Mouse (Mus musculus) right cerebral cortex, postnatal 4 days (tissue): ENCODE measurements around the gene Dpp6.
A peak's percentile ranks its signal among the peaks of the same experiment; 100 is the strongest.
"Not testable (repeated sequence)": the region's sequence is repeated elsewhere in the genome, so short reads cannot be mapped to it uniquely, and the experiment has no call there.

Experiments used
- DNase-seq: peaks from one replicate; pipeline ENCODE4 v3.0.0-alpha.2; 2022

Gene Dpp6

DNA sequence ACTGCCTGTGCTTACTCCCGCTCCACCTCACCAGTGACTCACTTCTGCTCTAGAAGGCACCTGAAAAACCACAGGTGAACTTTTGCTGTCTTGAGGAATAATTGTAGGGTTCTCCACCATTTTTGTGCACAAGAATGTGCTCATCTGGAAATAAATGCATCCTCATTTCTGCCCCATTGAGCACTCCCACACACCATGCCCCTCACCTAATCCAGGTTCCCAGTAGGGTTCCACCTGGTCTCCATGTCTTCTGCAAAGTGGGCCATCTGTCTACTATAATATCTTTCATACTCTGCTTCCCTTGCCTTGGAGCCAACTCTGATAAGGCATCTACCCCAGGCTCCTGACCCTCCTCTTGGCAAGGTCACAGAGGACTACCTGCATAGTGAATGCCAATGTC, 585.6 kb downstream of the Dpp6 start:
- DNase-seq, result no peak

DNA sequence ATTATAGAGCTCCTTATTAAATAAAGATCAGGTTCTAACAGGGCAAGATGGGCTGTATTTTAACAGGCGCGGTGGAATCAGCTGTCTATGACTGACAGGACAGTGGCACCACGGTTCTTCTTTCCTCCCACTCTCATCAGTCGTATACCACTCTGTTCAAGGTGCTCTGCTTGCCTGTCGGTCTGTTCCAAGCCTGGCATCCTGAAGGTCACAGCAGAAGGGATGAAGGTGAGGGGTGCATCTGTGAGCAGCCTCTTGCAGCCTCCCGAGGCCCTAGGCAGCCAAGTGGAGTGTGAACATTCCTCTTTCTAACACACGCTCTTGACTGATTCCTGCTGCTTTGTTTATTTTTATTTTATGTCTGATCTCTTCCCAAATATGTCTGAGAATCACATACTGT, 591.9 kb downstream of the Dpp6 start:
- no peak for DNase-seq

DNA sequence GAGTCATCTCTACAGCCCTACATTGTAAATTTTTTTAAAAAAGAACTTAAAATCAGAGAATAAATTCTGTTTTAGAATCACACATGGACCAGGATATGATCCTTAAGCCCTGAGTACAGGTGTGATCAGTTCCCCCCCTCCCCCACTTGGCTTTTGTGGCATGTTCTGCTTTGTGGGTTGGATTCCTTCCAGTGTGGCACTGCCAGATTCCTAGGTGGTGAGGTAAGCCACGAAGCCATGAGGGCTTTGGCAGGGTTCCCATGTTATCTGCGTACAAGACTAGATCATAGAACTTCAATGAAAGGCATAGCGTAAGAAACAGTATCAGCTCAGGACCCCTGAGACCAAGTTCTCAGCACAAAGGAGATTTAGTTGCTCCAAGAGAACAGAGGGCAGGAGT, 596.0 kb downstream of the Dpp6 start:
- DNase-seq, result no peak

GRCm38 (mm10) chr5:27415518-27415917, 598.5 kb downstream of the Dpp6 start:
- peak; percentile 10 for DNase-seq

DNA sequence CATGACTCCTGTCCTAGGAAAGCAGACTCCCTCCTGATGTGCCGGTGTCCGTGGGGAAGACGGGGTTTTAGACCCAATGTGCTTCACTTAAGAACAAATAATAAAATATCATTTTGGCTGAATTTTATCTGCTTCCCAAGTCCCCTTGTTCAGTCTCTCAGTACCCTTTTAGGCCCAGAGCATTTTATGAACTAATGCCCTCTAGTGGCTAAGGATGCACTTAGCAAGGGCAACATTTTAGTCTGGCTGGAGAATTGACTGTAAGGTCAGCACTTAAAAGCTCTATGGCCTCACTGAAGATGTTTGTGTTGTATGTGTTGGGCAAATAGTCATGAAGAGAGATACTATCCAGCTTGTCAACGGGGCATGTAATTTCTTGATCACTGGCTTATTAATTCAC, 599.6 kb downstream of the Dpp6 start:
- DNase-seq, result no peak

DNA sequence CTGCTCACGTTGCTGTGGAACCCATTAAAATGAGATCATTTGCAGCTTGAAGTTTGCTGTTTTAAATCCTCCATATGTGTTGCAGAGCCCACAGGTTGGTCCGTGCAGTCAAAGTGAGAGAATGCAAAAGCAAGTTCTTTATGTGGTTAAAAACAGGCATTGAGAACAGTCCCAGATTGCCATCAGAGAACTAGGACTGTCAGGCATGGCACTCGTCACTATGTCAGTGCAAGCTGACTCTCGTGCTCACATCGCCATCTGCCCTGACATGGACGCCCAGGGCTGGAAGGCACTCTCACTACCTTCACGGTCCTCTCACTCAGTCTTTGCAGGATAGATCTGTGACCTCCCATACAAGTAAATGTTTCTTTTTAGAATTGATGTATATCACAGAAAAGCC, 600.4 kb downstream of the Dpp6 start:
- DNase-seq, result peak; percentile 9

DNA sequence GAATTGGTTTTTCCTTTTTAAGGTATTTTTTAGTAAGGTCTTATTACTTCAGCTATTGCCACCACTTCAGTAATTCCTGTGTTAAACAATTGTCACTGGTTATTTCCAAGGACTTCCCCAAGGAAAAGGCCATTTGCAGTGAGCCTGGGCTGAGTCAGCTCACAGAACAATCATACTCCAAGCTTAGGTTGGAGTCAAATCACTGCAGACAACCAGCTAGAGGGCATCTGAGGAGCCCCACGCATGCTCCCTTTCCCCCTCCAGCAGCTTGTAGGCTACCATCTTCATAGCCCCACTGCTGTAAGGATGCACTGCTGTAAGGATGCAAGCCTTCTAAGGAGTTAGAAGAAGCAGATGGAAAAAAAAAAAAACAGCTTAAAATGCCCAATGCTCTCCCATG, 601.9 kb downstream of the Dpp6 start:
- DNase-seq, result no peak

GRCm38 (mm10) chr5:27421090-27421635, 604.2 kb downstream of the Dpp6 start:
- no peak for DNase-seq

DNA sequence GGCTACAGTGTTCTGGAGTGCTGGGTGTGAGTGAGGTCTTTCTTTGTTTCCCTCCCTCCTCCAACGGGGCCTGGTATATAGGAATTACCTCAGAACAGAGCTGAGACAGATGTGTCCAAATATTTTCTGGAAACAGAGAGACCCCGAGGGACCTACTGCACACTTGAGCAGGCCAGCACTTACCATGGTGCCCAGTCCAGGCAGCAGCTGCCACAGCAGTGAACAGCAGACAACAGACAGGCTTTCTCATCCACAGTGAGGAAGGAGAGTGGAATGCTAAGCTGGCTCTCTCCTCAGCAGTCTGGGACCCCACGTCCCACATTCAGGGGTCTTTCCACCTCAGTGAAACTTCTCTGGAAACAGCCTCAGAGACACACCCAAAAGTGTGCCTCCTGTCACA, 606.8 kb downstream of the Dpp6 start:
- no peak for DNase-seq

DNA sequence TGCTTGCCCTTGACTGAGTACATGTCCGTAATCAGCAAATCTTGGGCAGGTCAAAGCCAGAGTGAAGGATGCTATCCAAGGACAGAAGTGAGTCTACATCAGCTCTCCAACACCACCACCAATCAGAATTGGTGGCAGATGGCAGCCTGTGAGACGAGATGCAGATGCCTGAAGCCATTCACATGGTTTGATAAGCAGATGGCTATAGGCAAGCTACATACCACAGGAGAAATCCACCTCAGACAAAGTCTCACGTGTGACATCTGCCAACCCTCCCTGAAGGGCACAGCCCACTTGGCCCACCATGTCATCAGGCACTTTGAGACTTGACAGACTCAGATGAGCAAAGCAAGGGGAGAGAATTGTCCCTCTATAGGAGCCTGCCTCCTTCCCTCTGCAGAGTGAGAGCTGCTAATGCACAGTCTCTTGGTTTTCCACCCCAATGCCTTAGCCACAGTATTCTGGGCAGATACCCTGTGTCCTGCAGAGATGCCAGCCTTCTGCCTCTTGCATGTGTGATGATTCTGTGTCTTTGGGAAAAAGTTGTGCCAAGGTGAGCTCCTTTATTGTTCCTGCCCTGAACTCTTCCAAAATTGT, 607.6 kb downstream of the Dpp6 start:
- DNase-seq, result no peak

- no peak for DNase-seq
These were observed 609.2 kb downstream of the Dpp6 start for GRCm38 (mm10) chr5:27426200-27426599.

- DNase-seq, result no peak
These were observed 616.6 kb downstream of the Dpp6 start for GRCm38 (mm10) chr5:27433584-27433983.

DNA sequence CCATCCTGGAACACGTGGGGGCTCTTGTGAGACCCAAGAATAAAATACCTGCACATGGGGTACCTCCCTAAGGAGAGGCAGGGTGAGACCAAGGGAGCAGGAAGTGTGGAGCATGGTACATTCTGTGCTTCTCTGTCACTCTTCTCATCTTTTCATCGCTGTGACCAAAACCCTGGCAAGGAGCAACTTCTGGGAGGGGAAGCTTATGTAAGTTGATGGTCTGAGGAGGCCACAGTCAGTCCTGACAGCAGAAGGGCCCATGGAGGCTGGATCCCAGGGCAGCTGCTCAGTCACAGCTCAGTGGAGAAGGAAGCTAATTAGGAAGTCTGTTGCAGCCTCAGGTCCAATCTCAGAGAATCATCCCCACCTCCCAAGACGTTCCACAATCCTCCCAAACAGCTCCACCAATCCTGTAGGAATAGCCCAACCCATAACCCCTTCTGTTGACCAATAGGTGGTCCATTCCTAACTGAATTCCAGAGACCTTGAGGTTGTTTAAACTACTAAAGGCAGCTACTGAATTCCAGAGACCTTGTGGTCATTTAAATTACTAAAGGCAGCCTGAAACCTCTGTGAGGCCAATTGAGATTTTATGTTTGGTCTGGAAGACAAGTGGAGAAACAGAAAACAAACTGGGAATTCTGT, 636.3 kb downstream of the Dpp6 start:
- DNase-seq, result no peak

GRCm38 (mm10) chr5:27454386-27454785, 637.4 kb downstream of the Dpp6 start:
- no peak for DNase-seq

DNA sequence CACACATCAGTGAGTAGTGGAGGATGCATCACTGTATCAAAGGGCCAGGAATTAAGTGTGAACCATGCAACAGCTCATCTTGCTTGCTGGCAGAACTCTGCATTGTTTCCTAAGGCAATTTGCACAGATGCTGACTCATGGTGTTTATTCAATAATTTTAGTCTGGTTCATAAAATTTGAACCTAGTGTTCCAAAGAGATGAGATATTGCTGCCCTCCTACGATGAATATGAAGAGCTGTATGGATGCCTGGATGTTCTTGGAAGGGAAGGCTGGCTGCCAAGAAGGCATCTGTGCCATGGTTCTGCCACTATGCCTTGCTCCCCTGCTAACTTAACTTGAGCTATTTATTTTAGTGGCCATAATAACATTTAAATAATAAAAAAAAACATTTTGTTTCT, 640.0 kb downstream of the Dpp6 start:
- no peak for DNase-seq

DNA sequence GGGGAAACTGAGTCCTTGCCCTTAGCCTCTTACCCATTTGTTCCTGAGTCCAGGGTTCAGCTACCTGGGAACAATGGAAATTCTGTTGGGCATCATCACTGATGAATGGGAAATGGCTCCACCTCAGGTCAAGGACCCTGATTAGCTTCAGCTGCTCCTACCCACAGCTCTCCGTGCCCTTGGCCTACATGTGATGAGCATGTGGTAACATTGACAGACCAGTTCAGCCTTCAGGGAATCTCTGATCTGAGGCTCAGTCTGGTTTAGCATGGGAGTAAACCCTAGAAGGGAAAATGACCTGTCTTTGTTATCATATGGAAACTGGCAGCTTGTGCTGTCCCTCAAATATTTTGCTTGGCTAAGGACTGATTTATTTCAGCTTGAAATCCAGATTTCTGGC, 640.7 kb downstream of the Dpp6 start:
- no peak for DNase-seq

DNA sequence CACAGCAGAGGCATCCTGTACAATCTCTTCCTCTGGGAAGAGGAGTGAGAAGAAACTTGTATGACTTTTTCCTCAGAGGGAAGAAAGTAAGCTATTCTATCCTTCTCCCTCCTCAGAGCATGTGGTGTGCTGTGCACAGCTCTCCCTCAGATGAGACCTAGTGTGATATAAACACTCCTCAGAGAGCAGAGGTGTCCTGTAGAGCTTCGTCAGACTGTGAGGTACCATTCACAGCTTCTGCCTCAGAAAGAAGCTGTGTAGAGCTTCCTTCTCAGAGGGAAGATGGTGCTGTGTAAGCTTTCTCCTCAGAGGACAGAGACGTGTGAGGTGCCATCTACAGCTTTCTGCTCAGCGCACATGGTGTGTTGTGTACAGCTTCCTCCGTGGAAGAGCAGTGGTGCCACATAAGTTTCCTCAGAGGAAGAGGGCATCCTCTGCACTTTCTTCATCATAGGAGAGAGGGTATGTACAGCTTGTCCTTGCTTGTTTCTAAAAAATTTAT, 658.0 kb downstream of the Dpp6 start:
- DNase-seq, result no peak

- DNase-seq, result no peak
These were observed 664.7 kb downstream of the Dpp6 start for GRCm38 (mm10) chr5:27481706-27482105.

GRCm38 (mm10) chr5:27486138-27486537, 669.1 kb downstream of the Dpp6 start:
- no peak for DNase-seq

- DNase-seq, result no peak
These were observed 673.9 kb downstream of the Dpp6 start for GRCm38 (mm10) chr5:27490942-27491341.

GRCm38 (mm10) chr5:27501338-27501737, 684.3 kb downstream of the Dpp6 start, which contains the start of gene Speer4b:
Gene Speer4b (minus strand): TSS chr5:27501438.
- DNase-seq, result not testable (repeated sequence)

DNA sequence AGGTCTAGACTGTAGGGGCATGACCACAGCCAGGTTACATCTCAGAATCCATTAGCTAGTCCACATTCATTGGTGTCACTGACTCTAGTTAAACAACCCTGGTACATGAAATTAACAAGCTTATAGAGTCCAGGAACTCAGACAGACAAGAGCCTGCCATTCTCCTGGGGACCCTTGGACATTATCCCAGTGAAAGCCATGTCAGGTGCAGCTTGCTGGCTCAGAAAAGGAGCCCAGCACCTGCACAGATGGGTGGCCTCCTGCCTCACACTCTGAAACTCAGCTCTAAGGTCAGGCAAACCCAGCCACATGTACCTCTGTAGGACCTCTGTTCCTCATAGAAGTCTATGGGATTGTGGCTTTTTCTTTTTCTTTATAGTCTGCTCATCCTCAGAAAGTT, 701.7 kb downstream of the Dpp6 start:
- DNase-seq, result no peak

DNA sequence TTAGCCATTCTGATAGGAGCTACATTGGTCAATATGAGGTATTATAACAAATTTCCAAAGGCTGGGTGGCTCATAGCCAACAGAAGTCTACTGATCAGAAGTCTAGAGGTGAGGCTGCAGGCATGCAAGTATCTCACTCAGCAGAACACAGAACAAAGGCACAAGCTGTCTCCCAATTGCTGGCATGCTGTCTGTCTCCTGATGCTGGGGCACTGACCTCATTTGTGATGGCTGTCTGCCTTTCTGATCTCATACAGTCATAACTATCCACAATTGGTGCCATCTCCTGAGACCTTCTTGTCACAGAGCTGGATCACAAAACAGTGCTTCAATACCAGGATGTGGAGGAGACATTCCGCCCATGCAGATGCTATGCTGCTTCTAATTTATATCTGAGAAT, 709.9 kb downstream of the Dpp6 start:
- no peak for DNase-seq

DNA sequence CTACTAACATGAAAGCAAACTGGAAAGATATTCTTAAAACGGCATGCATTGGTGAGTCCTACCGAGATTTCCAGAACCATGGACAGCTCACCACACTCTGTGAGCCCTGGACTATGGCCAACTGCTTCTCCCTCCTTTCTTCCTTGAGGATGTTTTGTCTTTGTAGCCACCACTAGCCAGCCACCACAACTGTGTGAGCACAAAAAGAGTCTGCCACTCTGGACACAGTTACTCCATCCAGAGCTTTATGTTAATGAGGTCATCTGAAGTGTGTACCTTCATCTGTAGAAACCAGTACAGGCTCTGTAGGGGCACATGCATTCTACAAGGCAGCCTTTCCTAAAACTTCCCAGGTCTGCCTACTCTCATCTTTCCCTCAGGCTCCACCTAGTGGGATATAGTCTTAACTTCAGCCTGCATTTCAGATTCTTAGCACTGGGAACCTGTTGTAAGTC, 727.8 kb downstream of the Dpp6 start:
- peak; percentile 31 for DNase-seq
